Mouse (Mus musculus) bone marrow, adult 2 months (tissue): ENCODE results near the gene E2f7. TPM values are rescaled to one million over a fixed set of nuclear protein-coding genes. Genes with fewer than 3 reads are reported as not detected.

ENCODE experiments used
- H3K27ac ChIP-seq: fragments of 200-500 bp; 2 replicates; pipeline ENCODE4 v1.5.1; 2012; ENCODE audit warnings: low read depth, mild to moderate bottlenecking, control low read depth, inconsistent platforms, low read length; ENCODE audit not compliant: control insufficient read depth, poor library complexity, insufficient read depth
- H3K4me1 ChIP-seq: fragments of 200-500 bp; 2 replicates; pipeline ENCODE4 v1.6.1; 2011; ENCODE audit warnings: low read length; ENCODE audit not compliant: control insufficient read depth, insufficient read depth
- H3K4me3 ChIP-seq: fragments of 200-500 bp; replicated peaks from 2 replicates; pipeline ENCODE3; 2011; ENCODE audit warnings: mild to moderate bottlenecking, low read depth, low read length, control low read depth; ENCODE audit not compliant: control insufficient read depth
- CTCF ChIP-seq: fragments of 200-500 bp; IDR thresholded peaks from 2 replicates; pipeline ENCODE4 v1.5.1; 2011; ENCODE audit warnings: low read length, control low read depth; ENCODE audit not compliant: control insufficient read depth, insufficient read depth
- POLR2A ChIP-seq: fragments of 200-500 bp; IDR thresholded peaks from 2 replicates; pipeline ENCODE4 v1.6.1; 2011; ENCODE audit warnings: low read depth, mild to moderate bottlenecking, control low read depth, low read length, borderline replicate concordance; ENCODE audit not compliant: control insufficient read depth
- WGBS: fragments of 180-500 bp; shearing (Covaris S2); methylation state at CpG from one replicate; pipeline ENCODE4 v1.1.7; 2018; 5-methylcytosine and 5-hydroxymethylcytosine counted together
- polyA plus RNA-seq: library from polyadenylated mRNA; stranded (reverse); fragments of >200 nt; gene quantifications from 2 replicates; pipeline ENCODE4 v1.2.4, GENCODE M21; 2011; ENCODE audit warnings: low replicate concordance; ENCODE audit not compliant: missing spikeins, insufficient read depth, insufficient read length

E2f7 gene
- 7.8 and 11.6 TPM in 2 replicates for polyA plus RNA-seq

DNA sequence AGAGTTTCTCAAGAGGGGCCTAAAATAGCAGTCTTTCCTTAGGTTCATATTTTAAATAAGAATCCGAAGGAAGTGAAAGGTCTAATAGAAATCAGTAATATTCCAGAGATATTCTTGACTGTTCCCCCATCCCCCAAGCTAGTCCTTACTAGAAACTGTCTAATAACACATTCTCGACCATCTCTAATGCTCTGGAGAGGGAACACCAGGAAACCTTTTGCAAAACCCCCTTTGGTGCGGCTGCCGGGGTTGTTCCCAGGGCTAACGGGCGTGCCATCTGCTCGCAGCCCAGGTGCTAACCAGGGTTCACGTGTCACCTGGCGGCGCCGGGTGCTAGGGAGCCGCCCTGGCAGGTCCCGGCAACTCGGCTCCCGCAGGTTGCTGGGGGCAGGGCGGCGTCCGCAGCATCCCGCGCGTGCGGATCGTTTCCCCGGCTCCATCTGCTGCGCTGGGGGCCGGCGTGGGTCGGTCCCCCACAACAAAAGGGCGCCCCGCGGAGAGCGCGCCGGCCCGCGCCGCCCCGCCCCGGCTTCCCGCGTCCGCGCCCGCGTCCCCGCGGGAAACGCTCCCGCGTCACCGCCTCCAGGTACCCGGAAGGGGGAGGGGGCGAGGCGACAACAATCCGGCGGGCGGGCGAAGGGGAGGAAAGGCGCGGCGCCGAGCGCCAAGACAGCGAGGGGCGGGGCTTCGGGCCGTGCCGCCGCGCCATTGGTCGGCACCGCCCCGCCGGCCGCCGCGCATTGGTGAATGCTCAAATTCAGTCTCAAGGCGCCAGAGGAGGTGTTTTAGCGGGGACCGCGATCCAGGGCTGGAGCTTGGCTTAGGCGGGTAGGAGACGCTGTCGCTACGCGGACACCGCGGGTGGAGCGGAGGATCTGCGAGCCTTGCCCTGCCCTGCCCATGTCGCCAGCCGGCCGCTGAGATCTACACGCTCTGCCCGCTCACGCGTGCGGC is at the start of gene E2f7:
E2f7 (plus strand) TSS at position 754 of the 954 bp plus-strand sequence.
- Histone ChIP-seq H3K4me3 (peak within 1 kb of the TSS; percentile 97), H3K4me1 (peaks cover 2% of the 10 kb centered on the region; the same call in 1 of the 2 replicates), H3K27ac (peak within 1 kb of the TSS; percentile 42)
- TF ChIP-seq POLR2A (peak; percentile 92), CTCF (no peak)
- 1% methylated on average over 96 of the region's 98 CpGs for WGBS

DNA sequence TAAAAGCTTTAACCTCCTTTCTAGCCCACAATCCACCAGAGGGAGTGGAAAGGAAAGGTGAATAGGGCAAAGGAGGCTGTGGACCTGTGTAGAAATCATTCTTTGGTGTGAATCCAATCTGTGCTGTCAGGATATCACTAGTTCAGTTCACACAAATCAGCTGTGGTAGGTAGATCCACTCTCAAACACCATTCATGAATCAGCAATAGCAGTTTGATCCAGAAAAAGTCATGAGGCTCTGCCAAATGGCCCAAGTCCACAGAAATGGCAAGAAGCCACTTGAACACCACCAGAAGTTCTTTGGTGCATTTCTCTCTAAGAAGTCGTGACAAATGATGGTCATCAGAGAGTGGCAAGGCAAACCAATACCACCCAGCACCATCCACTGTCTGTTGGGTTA is 44.0 kb upstream of the E2f7 start:
- 74% methylated on average over 1 of the region's 1 CpGs for WGBS
- H3K27ac ChIP-seq, result no peak overlapping the region
- no peak for TF ChIP-seq CTCF
- TF ChIP-seq POLR2A, result no peak
- no peaks in the 10 kb centered on the region for H3K4me1 ChIP-seq
- H3K4me3 ChIP-seq, result no peak overlapping the region

DNA sequence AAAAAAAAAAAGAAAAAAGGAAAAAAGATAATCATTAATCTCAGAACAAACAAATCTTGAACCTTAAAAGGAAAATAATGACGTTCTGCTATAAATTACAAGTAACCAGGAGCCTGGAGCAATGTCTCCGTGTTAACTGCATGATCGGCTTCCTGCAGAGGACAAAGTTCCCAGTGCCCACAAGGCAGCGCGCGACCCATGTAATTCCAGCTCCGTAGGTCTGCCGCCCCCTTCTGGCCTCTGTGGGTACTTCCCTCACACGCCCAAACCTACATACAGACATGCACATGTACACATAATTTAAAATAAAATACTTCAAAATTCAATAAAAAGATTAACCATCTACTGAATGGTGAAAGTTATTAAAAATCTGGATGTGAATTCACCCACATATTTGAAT is 39.6 kb upstream of the E2f7 start:
- Histone ChIP-seq H3K4me3 (no peak overlapping the region), H3K4me1 (no peaks in the 10 kb centered on the region), H3K27ac (no peak overlapping the region)
- 57% methylated on average over 9 of the region's 9 CpGs for WGBS
- TF ChIP-seq POLR2A (no peak), CTCF (peak; percentile 41; the same call in 1 of the 2 replicates)

DNA sequence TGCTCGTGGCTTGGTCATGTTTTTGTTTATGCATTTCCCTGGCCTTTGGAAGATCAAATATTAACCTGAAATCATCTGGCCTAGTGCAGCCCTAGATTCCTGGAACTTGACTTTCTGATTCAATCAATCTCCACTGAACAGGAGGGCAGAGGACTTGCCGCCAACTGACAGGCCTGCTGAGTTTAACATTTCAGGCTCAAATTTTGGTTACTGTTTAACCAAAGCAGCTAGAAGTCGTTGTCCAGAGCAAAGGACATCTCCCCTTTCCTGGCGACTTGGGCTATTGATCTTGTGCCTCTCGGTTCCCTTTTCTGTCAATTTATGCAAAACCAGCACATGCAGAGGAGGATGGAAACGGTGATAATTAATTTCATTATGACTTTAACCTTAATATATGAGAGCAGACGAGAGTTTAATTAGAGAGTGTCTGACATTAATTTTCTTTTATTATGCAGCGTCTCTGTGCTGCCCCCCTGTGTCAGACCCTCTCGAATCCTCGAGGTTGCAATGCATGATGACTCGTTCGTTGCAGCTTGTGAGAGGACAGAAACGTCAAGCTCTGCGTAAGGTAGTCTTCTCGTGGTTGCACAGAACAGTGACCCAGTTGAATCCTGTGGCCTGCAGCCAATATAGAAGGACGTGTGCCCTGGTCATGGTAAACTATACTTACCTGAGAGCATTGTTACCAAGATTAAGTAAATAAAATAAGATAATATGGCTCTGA is 37.7 kb upstream of the E2f7 start:
- Histone ChIP-seq H3K4me3 (no peak overlapping the region), H3K27ac (no peak overlapping the region), H3K4me1 (no peaks in the 10 kb centered on the region)
- TF ChIP-seq CTCF (no peak), POLR2A (no peak)
- 61% methylated on average over 16 of the region's 16 CpGs for WGBS

DNA sequence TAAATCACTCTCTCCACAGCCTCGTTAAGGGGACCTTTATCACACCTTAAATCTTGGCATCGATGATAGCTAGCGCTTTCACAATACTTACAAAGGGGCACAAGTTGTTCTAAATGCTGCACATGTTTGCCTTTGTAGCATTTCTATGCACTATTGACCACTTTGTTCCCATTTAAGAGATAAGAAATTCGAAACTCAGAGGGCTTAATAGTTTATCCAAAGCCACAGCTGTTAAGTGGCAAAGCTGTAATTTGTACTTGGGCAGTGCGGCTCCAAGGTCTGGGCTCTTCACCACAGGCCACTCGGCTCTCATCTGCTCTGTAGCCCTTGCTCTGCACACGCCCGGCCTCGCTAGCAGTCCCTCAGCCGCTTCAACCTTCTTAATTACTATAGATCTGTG is 28.4 kb upstream of the E2f7 start:
- Histone ChIP-seq H3K4me1 (no peaks in the 10 kb centered on the region), H3K27ac (no peak overlapping the region), H3K4me3 (no peak overlapping the region)
- TF ChIP-seq POLR2A (no peak), CTCF (no peak)
- 75% methylated on average over 10 of the region's 10 CpGs for WGBS

DNA sequence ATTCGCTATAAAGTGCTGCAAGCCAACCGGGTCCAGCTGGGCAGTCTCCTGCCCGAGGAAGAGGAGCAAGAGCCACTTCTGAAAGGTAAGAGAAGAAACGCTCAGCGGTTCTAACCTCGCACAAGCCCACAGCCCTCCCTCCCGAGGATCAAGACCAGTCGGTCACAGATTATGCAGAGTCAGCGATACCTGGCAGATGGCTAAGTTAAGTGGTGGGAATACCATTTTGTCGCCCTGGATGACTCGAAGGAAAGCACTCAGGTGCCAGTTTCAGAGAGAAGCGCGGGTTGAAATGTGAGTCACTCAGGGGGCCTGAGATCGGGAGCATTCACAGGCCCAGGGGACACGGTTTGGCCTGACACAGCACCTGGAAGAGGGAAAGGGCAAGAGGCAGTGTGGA is 18.8 kb upstream of the E2f7 start:
- Histone ChIP-seq H3K27ac (no peak overlapping the region), H3K4me1 (no peaks in the 10 kb centered on the region), H3K4me3 (no peak overlapping the region)
- TF ChIP-seq POLR2A (no peak), CTCF (no peak)
- 80% methylated on average over 15 of the region's 15 CpGs for WGBS

DNA sequence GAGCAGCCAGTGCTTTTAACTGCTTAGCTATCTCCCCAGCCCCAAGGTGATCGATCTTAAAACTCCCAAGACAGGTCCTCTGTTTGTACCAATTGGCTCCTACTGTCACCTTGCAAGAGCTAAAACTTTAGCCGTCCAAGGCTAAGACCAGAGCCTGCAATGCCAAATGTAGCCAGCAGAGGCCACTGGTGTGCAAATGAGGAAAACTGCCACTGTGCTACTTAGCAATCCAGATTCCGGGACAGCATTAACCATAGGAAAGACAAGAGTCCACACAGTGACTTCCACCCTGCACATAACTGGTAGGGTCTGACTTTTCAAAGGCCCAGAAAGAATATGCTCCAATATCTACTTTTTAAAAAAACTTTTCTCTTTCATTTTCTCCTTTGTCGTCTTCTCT is 17.4 kb upstream of the E2f7 start:
- Histone ChIP-seq H3K27ac (no peak overlapping the region), H3K4me3 (no peak overlapping the region), H3K4me1 (no peaks in the 10 kb centered on the region)
- WGBS, result 40% methylated on average over 4 of the region's 4 CpGs
- no peak for TF ChIP-seq POLR2A
- peak; percentile 59 for TF ChIP-seq CTCF

DNA sequence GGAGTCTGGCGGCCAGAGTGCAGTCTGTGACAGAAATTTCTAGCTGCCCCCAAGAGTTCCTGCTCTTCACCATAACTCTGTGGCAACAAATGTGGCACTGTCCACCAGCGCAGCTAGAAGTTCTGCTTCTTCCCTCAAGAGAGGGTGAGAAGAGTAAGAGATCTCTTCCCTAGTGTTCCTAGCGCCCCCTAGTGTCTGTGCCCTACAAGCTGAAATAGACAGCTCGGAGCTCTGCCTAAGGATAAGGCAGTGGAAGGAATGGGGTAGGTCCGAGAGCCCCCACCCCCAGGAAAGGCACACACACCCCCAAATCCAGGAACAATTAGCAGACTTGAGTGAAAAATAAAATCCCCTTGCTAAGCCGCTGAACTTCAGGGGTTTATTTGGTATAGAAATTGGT is 11.9 kb upstream of the E2f7 start:
- H3K4me3 ChIP-seq, result no peak overlapping the region
- H3K27ac ChIP-seq, result no peak overlapping the region
- 7% methylated on average over 6 of the region's 6 CpGs for WGBS
- TF ChIP-seq CTCF (peak; percentile 64), POLR2A (no peak)
- no peaks in the 10 kb centered on the region for H3K4me1 ChIP-seq
